Mouse (Mus musculus): Measurements from ENCODE around the gene Dab1.
A peak's percentile ranks its signal among the peaks of the same experiment; 100 is the strongest.

The Dab1 gene

GRCm38 (mm10) chr4:104461106-104462011 is 842.2 kb downstream of the Dab1 start:
- DNase-seq: peak; percentile 61

GRCm38 (mm10) chr4:104462932-104463780 is 844.0 kb downstream of the Dab1 start:
- peak; percentile 23 for DNase-seq

- DNase-seq: peak; percentile 81
Measured at GRCm38 (mm10) chr4:104463781-104464170, 844.6 kb downstream of the Dab1 start.

GRCm38 (mm10) chr4:104465594-104465993 is 846.4 kb downstream of the Dab1 start:
- peak; percentile 43 for DNase-seq

GRCm38 (mm10) chr4:104468666-104469065 is 849.5 kb downstream of the Dab1 start:
- DNase-seq: peak; percentile 84

- DNase-seq: peak; percentile 56
Measured at GRCm38 (mm10) chr4:104472915-104473314, 853.8 kb downstream of the Dab1 start.

GRCm38 (mm10) chr4:104476841-104477240 is 857.7 kb downstream of the Dab1 start:
- peak; percentile 58 for DNase-seq

- peak; percentile 13 for DNase-seq
Measured at GRCm38 (mm10) chr4:104483948-104484347, 864.8 kb downstream of the Dab1 start.

- DNase-seq: peak; percentile 37
Measured at GRCm38 (mm10) chr4:104497221-104497620, 878.1 kb downstream of the Dab1 start.

- no peak for DNase-seq
Measured at GRCm38 (mm10) chr4:104500112-104500511, 881.0 kb downstream of the Dab1 start.

GRCm38 (mm10) chr4:104500646-104501045 is 881.5 kb downstream of the Dab1 start:
- DNase-seq: peak; percentile 28

GRCm38 (mm10) chr4:104501245-104501644 is 882.1 kb downstream of the Dab1 start:
- peak; percentile 31 for DNase-seq

- no peak for DNase-seq
Measured at GRCm38 (mm10) chr4:104504916-104505315, 885.8 kb downstream of the Dab1 start.

GRCm38 (mm10) chr4:104509230-104509985 is 890.2 kb downstream of the Dab1 start:
- no peak for DNase-seq

GRCm38 (mm10) chr4:104511855-104512254 is 892.7 kb downstream of the Dab1 start:
- no peak for DNase-seq

GRCm38 (mm10) chr4:104512513-104512912 is 893.4 kb downstream of the Dab1 start:
- DNase-seq: no peak

- no peak for DNase-seq
Measured at GRCm38 (mm10) chr4:104513622-104514021, 894.5 kb downstream of the Dab1 start.

GRCm38 (mm10) chr4:104514568-104515000 is 895.4 kb downstream of the Dab1 start:
- peak; percentile 87 for DNase-seq

GRCm38 (mm10) chr4:104515681-104516080 is 896.5 kb downstream of the Dab1 start:
- no peak for DNase-seq

GRCm38 (mm10) chr4:104522324-104522723 is 903.2 kb downstream of the Dab1 start:
- DNase-seq: no peak

GRCm38 (mm10) chr4:104523776-104524175 is 904.6 kb downstream of the Dab1 start:
- DNase-seq: no peak

- DNase-seq: peak; percentile 34
Measured at GRCm38 (mm10) chr4:104529905-104530646, 910.9 kb downstream of the Dab1 start.
